Mouse (Mus musculus) thymus, postnatal 14 days (tissue): Measurements from ENCODE around the gene Gm20388.

Source experiments
- DNase-seq: peaks from one replicate; pipeline ENCODE4 v3.0.0; 2021

Gm20388 gene

GRCm38 (mm10) chr8:121074108-121074847 is 1163.6 kb downstream of the Gm20388 start:
- DNase-seq: no peak

GRCm38 (mm10) chr8:121074848-121075145 is 1164.2 kb downstream of the Gm20388 start:
- DNase-seq: no peak

GRCm38 (mm10) chr8:121075936-121076335 is 1165.3 kb downstream of the Gm20388 start:
- no peak for DNase-seq

- DNase-seq: no peak
Observed at GRCm38 (mm10) chr8:121076555-121076954, 1165.9 kb downstream of the Gm20388 start.

- DNase-seq: no peak
Observed at GRCm38 (mm10) chr8:121078721-121079120, 1168.1 kb downstream of the Gm20388 start.

- DNase-seq: no peak
Observed at GRCm38 (mm10) chr8:121079201-121079600, 1168.6 kb downstream of the Gm20388 start.

- DNase-seq: no peak
Observed at GRCm38 (mm10) chr8:121079944-121080343, 1169.3 kb downstream of the Gm20388 start.

GRCm38 (mm10) chr8:121080361-121081090 is 1169.9 kb downstream of the Gm20388 start:
- no peak for DNase-seq

GRCm38 (mm10) chr8:121081398-121081797 is 1170.8 kb downstream of the Gm20388 start:
- no peak for DNase-seq

- DNase-seq: no peak
Observed at GRCm38 (mm10) chr8:121082218-121083092, 1171.8 kb downstream of the Gm20388 start.

- DNase-seq: no peak
Observed at GRCm38 (mm10) chr8:121083093-121083935, 1172.7 kb downstream of the Gm20388 start.

- DNase-seq: no peak
Observed at GRCm38 (mm10) chr8:121083936-121084209, 1173.2 kb downstream of the Gm20388 start.

- DNase-seq: no peak
Observed at GRCm38 (mm10) chr8:121084210-121084951, 1173.7 kb downstream of the Gm20388 start, which contains the start of gene Foxf1. Gene Foxf1, plus strand, starts transcription at chr8:121084386.

- no peak for DNase-seq
Observed at GRCm38 (mm10) chr8:121085011-121085410, 1174.4 kb downstream of the Gm20388 start.

GRCm38 (mm10) chr8:121085561-121085960 is 1174.9 kb downstream of the Gm20388 start:
- DNase-seq: no peak

- DNase-seq: no peak
Observed at GRCm38 (mm10) chr8:121086004-121086900, 1175.6 kb downstream of the Gm20388 start.

- no peak for DNase-seq
Observed at GRCm38 (mm10) chr8:121088281-121088680, 1177.6 kb downstream of the Gm20388 start.

GRCm38 (mm10) chr8:121088871-121089630 is 1178.4 kb downstream of the Gm20388 start:
- DNase-seq: no peak

- DNase-seq: no peak
Observed at GRCm38 (mm10) chr8:121089631-121090380, 1179.2 kb downstream of the Gm20388 start.
